Mouse (Mus musculus) small intestine, adult 2 months (tissue): Measurements from ENCODE around the gene Ap2a1. TPM values are rescaled to one million over a fixed set of nuclear protein-coding genes. Genes with fewer than 3 reads are reported as not detected.
"Not testable (repeated sequence)": the region's sequence is repeated elsewhere in the genome, so short reads cannot be mapped to it uniquely, and the experiment has no call there.

Experiments
- H3K27ac ChIP-seq: fragments of 200-500 bp; 2 replicates; pipeline ENCODE4 v1.5.1; 2012; ENCODE audit warnings: low read depth, low read length, control low read depth, inconsistent platforms; ENCODE audit not compliant: insufficient read depth
- H3K27me3 ChIP-seq: fragments of 200-500 bp; 2 replicates; pipeline ENCODE4 v1.6.1; 2012; ENCODE audit warnings: mild to moderate bottlenecking, moderate library complexity, low read length, inconsistent platforms; ENCODE audit not compliant: control insufficient read depth, insufficient read depth
- H3K36me3 ChIP-seq: fragments of 200-500 bp; 2 replicates; pipeline ENCODE4 v1.6.1; 2012; ENCODE audit warnings: mild to moderate bottlenecking, low read length, control low read depth, inconsistent platforms; ENCODE audit not compliant: control insufficient read depth, insufficient read depth
- H3K4me1 ChIP-seq: fragments of 200-500 bp; 2 replicates; pipeline ENCODE4 v1.6.1; 2012; ENCODE audit warnings: low read length, inconsistent platforms, mixed read lengths; ENCODE audit not compliant: control insufficient read depth, insufficient read depth, insufficient read length
- H3K4me3 ChIP-seq: fragments of 200-500 bp; 2 replicates; pipeline ENCODE4 v1.5.1; 2012; ENCODE audit warnings: low read depth, mild to moderate bottlenecking, control low read depth, inconsistent platforms, low read length, moderate library complexity
- CTCF ChIP-seq: fragments of 200-500 bp; IDR thresholded peaks from 2 replicates; pipeline ENCODE4 v1.5.1; 2012; ENCODE audit warnings: low read depth, mild to moderate bottlenecking, control low read depth, inconsistent platforms, low read length, moderate library complexity, mixed read lengths; ENCODE audit not compliant: insufficient replicate concordance, insufficient read length; ENCODE audit errors: extremely low read depth
- POLR2A ChIP-seq: fragments of 200-500 bp; IDR thresholded peaks from 2 replicates; pipeline ENCODE4 v1.6.1; 2012; ENCODE audit warnings: low read depth, mild to moderate bottlenecking, control low read depth, inconsistent platforms, low read length, moderate library complexity
- WGBS: fragments of 180-500 bp; shearing (Covaris S2); methylation state at CpG from one replicate; pipeline ENCODE4 v1.1.7; 2018; 5-methylcytosine and 5-hydroxymethylcytosine counted together
- polyA plus RNA-seq: library from polyadenylated mRNA; depleted of rRNA; stranded (reverse); fragments of >200 nt; gene quantifications from 2 replicates; pipeline ENCODE4 v1.2.3, GENCODE M21; 2012

Gene Ap2a1
- polyA plus RNA-seq, 1 experiment, result 85.2 TPM

GRCm38 (mm10) chr7:44888256-44889105, 40.8 kb downstream of the Ap2a1 start:
- WGBS, result 83% methylated on average over 13 of the region's 13 CpGs
- Histone ChIP-seq H3K4me1 (peaks cover 11% of the 10 kb centered on the region), H3K4me3 (no peak overlapping the region), H3K36me3 (peaks cover 27% of the 10 kb centered on the region), H3K27ac (no peak overlapping the region), H3K27me3 (no peaks in the 10 kb centered on the region)
- no peak for TF ChIP-seq POLR2A
- TF ChIP-seq CTCF, result no peak

- H3K4me3 ChIP-seq, result no peak overlapping the region
- WGBS, result 85% methylated on average over 7 of the region's 7 CpGs
- H3K27me3 ChIP-seq, result no peaks in the 10 kb centered on the region
- H3K27ac ChIP-seq, result no peak overlapping the region
- peaks cover 11% of the 10 kb centered on the region for H3K4me1 ChIP-seq
- TF ChIP-seq CTCF (no peak), POLR2A (no peak)
- H3K36me3 ChIP-seq, result peaks cover 40% of the 10 kb centered on the region
Measured at GRCm38 (mm10) chr7:44886964-44887363, 42.3 kb downstream of the Ap2a1 start.

DNA sequence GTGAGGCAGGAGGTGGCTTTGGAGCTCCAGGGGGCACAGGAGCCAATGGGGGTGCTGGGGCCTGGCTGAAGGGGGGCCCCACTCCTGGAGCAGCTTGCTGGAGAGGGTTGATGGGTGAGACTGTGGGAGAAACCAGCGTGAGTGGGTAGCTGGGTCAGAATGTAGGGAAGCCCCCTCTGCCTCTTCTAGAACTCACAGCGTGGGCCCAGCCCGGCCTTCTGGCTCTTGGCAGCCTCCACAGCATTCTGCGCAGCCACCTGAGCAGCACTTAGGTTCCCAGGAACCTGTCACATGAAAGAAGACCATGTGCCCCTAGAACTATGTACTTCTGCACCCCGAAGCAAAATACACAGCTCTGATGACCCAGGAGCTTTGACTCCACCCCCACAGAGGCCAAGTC, 44.7 kb downstream of the Ap2a1 start:
- TF ChIP-seq CTCF, result no peak
- TF ChIP-seq POLR2A, result no peak
- 92% methylated on average over 5 of the region's 5 CpGs for WGBS
- H3K27ac ChIP-seq, result no peak overlapping the region
- H3K4me3 ChIP-seq, result no peak overlapping the region
- H3K36me3 ChIP-seq, result peaks cover 62% of the 10 kb centered on the region
- H3K4me1 ChIP-seq, result no peaks in the 10 kb centered on the region
- no peaks in the 10 kb centered on the region for H3K27me3 ChIP-seq

DNA sequence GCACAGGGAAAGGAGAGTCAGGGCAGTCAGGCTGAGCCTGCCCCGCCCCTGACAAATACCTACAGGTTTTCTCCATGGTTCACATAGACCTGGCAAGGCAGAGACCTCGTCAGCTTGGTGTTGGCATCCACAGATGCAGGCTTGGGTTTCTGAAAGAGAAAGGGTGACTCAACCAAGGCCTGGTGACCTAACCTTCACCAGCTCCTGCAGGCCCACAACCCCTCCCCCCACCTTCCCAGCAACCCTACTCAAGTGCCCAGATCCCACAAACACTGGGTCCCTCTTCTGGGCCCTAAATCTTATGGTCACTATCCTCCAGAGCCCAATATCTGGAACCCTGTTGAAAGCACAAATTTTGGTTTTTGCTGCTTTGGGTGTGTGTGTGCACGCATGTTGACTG, 46.3 kb downstream of the Ap2a1 start:
- Histone ChIP-seq H3K4me1 (no peaks in the 10 kb centered on the region), H3K27me3 (no peaks in the 10 kb centered on the region), H3K4me3 (no peak overlapping the region), H3K27ac (no peak overlapping the region), H3K36me3 (peaks cover 70% of the 10 kb centered on the region)
- WGBS, result 93% methylated on average over 3 of the region's 3 CpGs
- no peak for TF ChIP-seq POLR2A
- TF ChIP-seq CTCF, result no peak

DNA sequence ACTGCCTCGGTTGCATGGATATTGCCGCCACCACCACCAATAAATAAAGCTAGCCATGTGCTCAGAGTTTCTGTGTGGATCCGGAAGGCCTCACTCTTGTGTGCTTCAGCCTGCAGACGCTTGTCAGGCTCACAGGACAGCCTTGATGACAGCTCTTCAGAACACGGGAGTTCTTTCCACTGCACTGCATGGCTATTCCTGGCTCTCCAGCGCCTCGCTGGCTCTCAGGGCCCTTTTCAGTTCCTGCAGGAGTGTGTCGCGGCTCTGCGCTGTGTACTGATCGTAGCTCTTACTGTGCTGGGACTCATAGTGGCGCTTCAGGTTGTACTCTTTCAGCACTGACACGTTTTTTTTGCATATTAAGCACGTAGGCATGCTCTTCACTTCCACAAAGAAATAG, 51.5 kb downstream of the Ap2a1 start:
- Histone ChIP-seq H3K27ac (no peak overlapping the region), H3K27me3 (no peaks in the 10 kb centered on the region), H3K36me3 (peaks cover 56% of the 10 kb centered on the region), H3K4me3 (no peak overlapping the region), H3K4me1 (no peaks in the 10 kb centered on the region)
- TF ChIP-seq CTCF, result no peak
- TF ChIP-seq POLR2A, result no peak
- WGBS, result 89% methylated on average over 14 of the region's 14 CpGs

DNA sequence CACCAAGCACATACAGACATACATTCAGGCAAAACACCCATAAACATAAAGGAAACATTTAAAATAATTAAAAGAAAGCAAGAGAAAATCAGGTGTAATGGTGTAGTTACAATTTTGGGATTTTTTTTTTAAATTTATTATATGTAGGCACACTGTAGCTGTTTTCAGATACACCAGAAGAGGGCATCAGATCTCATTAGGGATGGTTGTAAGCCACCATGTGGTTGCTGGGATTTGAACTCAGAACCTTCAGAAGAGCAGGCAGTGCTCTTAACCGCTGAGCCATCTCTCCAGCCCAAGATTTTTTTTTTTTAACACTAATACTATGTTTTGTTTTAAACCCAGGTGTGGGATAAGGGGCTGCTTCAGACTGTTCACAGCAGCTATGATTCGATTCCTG, 57.5 kb downstream of the Ap2a1 start:
- H3K27me3 ChIP-seq, H3K27ac ChIP-seq, H3K36me3 ChIP-seq, H3K4me1 ChIP-seq, H3K4me3 ChIP-seq: not testable (repeated sequence)
- 95% methylated on average over 2 of the region's 2 CpGs for WGBS

GRCm38 (mm10) chr7:44871181-44871580, 58.1 kb downstream of the Ap2a1 start:
- H3K36me3 ChIP-seq, result no peaks in the 10 kb centered on the region
- TF ChIP-seq CTCF (no peak), POLR2A (no peak)
- H3K4me1 ChIP-seq, result peaks cover 8% of the 10 kb centered on the region
- H3K27me3 ChIP-seq, result no peaks in the 10 kb centered on the region
- H3K4me3 ChIP-seq, result no peak overlapping the region
- no peak overlapping the region for H3K27ac ChIP-seq
- WGBS, result 94% methylated on average over 1 of the region's 1 CpGs

GRCm38 (mm10) chr7:44870614-44871013, 58.7 kb downstream of the Ap2a1 start:
- Histone ChIP-seq H3K4me1 (peaks cover 11% of the 10 kb centered on the region), H3K4me3 (no peak overlapping the region), H3K36me3 (no peaks in the 10 kb centered on the region), H3K27me3 (no peaks in the 10 kb centered on the region), H3K27ac (no peak overlapping the region)
- no peak for TF ChIP-seq POLR2A
- no peak for TF ChIP-seq CTCF
- 78% methylated on average over 6 of the region's 6 CpGs for WGBS
